Comparison of ENCODE assay signal across 9 mouse cellular contexts in genomic region chr15:79697011-79697410, GRCm38 (mm10). TPM values are rescaled to one million over a fixed set of nuclear protein-coding genes. Genes with fewer than 3 reads are reported as not detected.
A peak's percentile ranks its signal among the peaks of the same experiment; 100 is the strongest.
DNase-seq lines count a peak whose midpoint lies in the region; ATAC-seq lines count a peak whose summit lies in the region.
"Had no signal": no experiment of that assay in that cellular context is flagged by ENCODE, and none has a peak within 500 bp of the region (broad histone marks: within the 10 kb centered on the region; RNA-seq: fewer than 3 reads in every experiment).

No protein-coding gene starts in this region.

- H3K27me3 ChIP-seq in midbrain, embryonic 14.5 days (ENCODE audit: control insufficient read depth, insufficient read depth, low read length), result no peaks in the 10 kb centered on the region
- H3K27me3 ChIP-seq in midbrain, embryonic 16.5 days (ENCODE audit: control insufficient read depth, insufficient read depth, low read depth, low read length), result no peaks in the 10 kb centered on the region
- no peaks in the 10 kb centered on the region for H3K27me3 ChIP-seq in forebrain, embryonic 11.5 days (ENCODE audit: control insufficient read depth, insufficient read depth, low read length)

- WGBS in midbrain, embryonic 14.5 days, result 57% methylated on average over 6 of the region's 6 CpGs
- 63% methylated on average over 6 of the region's 6 CpGs for WGBS in midbrain, embryonic 16.5 days
- WGBS in forebrain, embryonic 11.5 days, result 78% methylated on average over 6 of the region's 6 CpGs

- H3K27ac ChIP-seq in midbrain, embryonic 14.5 days (replicated peaks; ENCODE audit: low read depth, low read length), result 0 out of 2 replicates have a peak overlapping the region, but pooled peaks have one; percentile 15
- H3K27ac ChIP-seq in midbrain, embryonic 16.5 days (ENCODE audit: low read length), result no peak overlapping the region
- 0 out of 2 replicates have a peak overlapping the region, but pooled peaks have one; percentile 3 for H3K27ac ChIP-seq in forebrain, embryonic 11.5 days (ENCODE audit: low read depth, low read length)

- DNase-seq in midbrain, embryonic 14.5 days, result no peak
- no peak for DNase-seq in forebrain, embryonic 11.5 days (ENCODE audit: low spot score)
- DNase-seq in kidney, adult 8-10 months, result peak; percentile 52 to 66
- peak; percentile 15 for DNase-seq in retina, embryonic 14.5 days (ENCODE audit: low spot score)
- DNase-seq in urinary bladder, adult 2 months (ENCODE audit: low spot score), result no peak
- DNase-seq in urinary bladder, adult 18-20 months (ENCODE audit: low spot score in 2 of 2), result no peak
- no peak for DNase-seq in urinary bladder, postnatal 25 days (ENCODE audit: low spot score)
- DNase-seq: thymus, postnatal 36 days had no signal

- H3K4me1 ChIP-seq in midbrain, embryonic 14.5 days (ENCODE audit: control insufficient read depth, insufficient read depth, low read length), result peaks cover 16% of the 10 kb centered on the region
- H3K4me1 ChIP-seq in midbrain, embryonic 16.5 days (ENCODE audit: control insufficient read depth, insufficient read depth, low read length), result peaks cover 15% of the 10 kb centered on the region
- H3K4me1 ChIP-seq in forebrain, embryonic 11.5 days (replicated peaks; ENCODE audit: control insufficient read depth, insufficient read depth, low read length), result peaks cover 2% of the 10 kb centered on the region; the same call in 1 of the 2 replicates

- no peak overlapping the region for H3K4me2 ChIP-seq in midbrain, embryonic 14.5 days (ENCODE audit: low read length)
- H3K4me2 ChIP-seq in midbrain, embryonic 16.5 days (ENCODE audit: low read length), result no peak overlapping the region
- no peak overlapping the region for H3K4me2 ChIP-seq in forebrain, embryonic 11.5 days (ENCODE audit: low read depth, low read length, severe bottlenecking)

- H3K4me3 ChIP-seq in midbrain, embryonic 14.5 days (replicated peaks; ENCODE audit: low read depth, low read length), result no peak overlapping the region
- no peak overlapping the region for H3K4me3 ChIP-seq in midbrain, embryonic 16.5 days (ENCODE audit: low read depth, low read length)
- H3K4me3 ChIP-seq in forebrain, embryonic 11.5 days (ENCODE audit: low read depth, low read length), result no peak overlapping the region

- no peaks in the 10 kb centered on the region for H3K9me3 ChIP-seq in midbrain, embryonic 14.5 days (ENCODE audit: control insufficient read depth, low read length)
- no peaks in the 10 kb centered on the region for H3K9me3 ChIP-seq in midbrain, embryonic 16.5 days (replicated peaks; ENCODE audit: control insufficient read depth, low read length, poor library complexity, severe bottlenecking)
- H3K9me3 ChIP-seq in forebrain, embryonic 11.5 days (ENCODE audit: control insufficient read depth, low read length), result no peaks in the 10 kb centered on the region

- H3K9ac ChIP-seq in midbrain, embryonic 14.5 days (replicated peaks; ENCODE audit: low read length), result no peak overlapping the region
- H3K9ac ChIP-seq in midbrain, embryonic 16.5 days (ENCODE audit: low read depth, low read length), result no peak overlapping the region
- H3K9ac ChIP-seq in forebrain, embryonic 11.5 days (ENCODE audit: low read length), result no peak overlapping the region

- peaks cover 11% of the 10 kb centered on the region for H3K36me3 ChIP-seq in midbrain, embryonic 14.5 days (ENCODE audit: control insufficient read depth, insufficient read depth, low read length)
- no peaks in the 10 kb centered on the region for H3K36me3 ChIP-seq in midbrain, embryonic 16.5 days (ENCODE audit: control insufficient read depth, insufficient read depth, low read length)
- no peaks in the 10 kb centered on the region for H3K36me3 ChIP-seq in forebrain, embryonic 11.5 days (ENCODE audit: control insufficient read depth, insufficient read depth, low read length)

- ATAC-seq in midbrain, embryonic 14.5 days (ENCODE audit: low FRiP score, low TSS enrichment), result no peak
- no peak for ATAC-seq in midbrain, embryonic 16.5 days
- ATAC-seq in forebrain, embryonic 11.5 days (replicated peaks; ENCODE audit: low FRiP score), result no peak

RNA-seq across cellular contexts. Expression of gene Gtpbp1, which starts 6.4 kb away (rescaled TPM):
- 42.5 and 49.5 TPM in 2 replicates for polyA plus RNA-seq in midbrain, embryonic 14.5 days (2014; fragmentation: Nextera tagmentation; extraction: Ambion mirVana)
- 51.4 and 53.6 TPM in 2 replicates for polyA plus RNA-seq in midbrain, embryonic 16.5 days (2015; fragmentation: Nextera tagmentation; extraction: Ambion mirVana)
- polyA plus RNA-seq in forebrain, embryonic 11.5 days (2014; fragmentation: Nextera tagmentation; extraction: Ambion mirVana), result 53.4 and 54.3 TPM in 2 replicates
- polyA plus RNA-seq in urinary bladder, adult 2 months (2012; rRNA removed), result 20.0 and 32.1 TPM in 2 replicates

RNA-seq across cellular contexts. Expression of gene Josd1, which starts 9.3 kb away (rescaled TPM):
- polyA plus RNA-seq in midbrain, embryonic 14.5 days (2014; fragmentation: Nextera tagmentation; extraction: Ambion mirVana), result 16.2 and 23.9 TPM in 2 replicates
- polyA plus RNA-seq in midbrain, embryonic 16.5 days (2015; fragmentation: Nextera tagmentation; extraction: Ambion mirVana), result 20.6 and 21.3 TPM in 2 replicates
- polyA plus RNA-seq in forebrain, embryonic 11.5 days (2014; fragmentation: Nextera tagmentation; extraction: Ambion mirVana), result 13.4 and 13.8 TPM in 2 replicates
- 30.1 and 34.1 TPM in 2 replicates for polyA plus RNA-seq in urinary bladder, adult 2 months (2012; rRNA removed)

RNA-seq across cellular contexts. Expression of gene Tomm22, which starts 26.4 kb away (rescaled TPM):
- polyA plus RNA-seq in midbrain, embryonic 14.5 days (2014; fragmentation: Nextera tagmentation; extraction: Ambion mirVana), result 237 and 259 TPM in 2 replicates
- 233 and 237 TPM in 2 replicates for polyA plus RNA-seq in midbrain, embryonic 16.5 days (2015; fragmentation: Nextera tagmentation; extraction: Ambion mirVana)
- polyA plus RNA-seq in forebrain, embryonic 11.5 days (2014; fragmentation: Nextera tagmentation; extraction: Ambion mirVana), result 271 and 288 TPM in 2 replicates
- 93.0 and 110 TPM in 2 replicates for polyA plus RNA-seq in urinary bladder, adult 2 months (2012; rRNA removed)

RNA-seq across cellular contexts. Expression of gene Cby1, which starts 38.0 kb away (rescaled TPM):
- 84.2 and 89.7 TPM in 2 replicates for polyA plus RNA-seq in midbrain, embryonic 14.5 days (2014; fragmentation: Nextera tagmentation; extraction: Ambion mirVana)
- polyA plus RNA-seq in midbrain, embryonic 16.5 days (2015; fragmentation: Nextera tagmentation; extraction: Ambion mirVana), result 101 and 105 TPM in 2 replicates
- 78.8 and 81.6 TPM in 2 replicates for polyA plus RNA-seq in forebrain, embryonic 11.5 days (2014; fragmentation: Nextera tagmentation; extraction: Ambion mirVana)
- 14.8 and 16.4 TPM in 2 replicates for polyA plus RNA-seq in urinary bladder, adult 2 months (2012; rRNA removed)

RNA-seq across cellular contexts. Expression of gene Fam227a, which starts 38.3 kb away (rescaled TPM):
- polyA plus RNA-seq in midbrain, embryonic 14.5 days (2014; fragmentation: Nextera tagmentation; extraction: Ambion mirVana), result 6.9 TPM in 2 replicates
- 4.0 and 5.1 TPM in 2 replicates for polyA plus RNA-seq in midbrain, embryonic 16.5 days (2015; fragmentation: Nextera tagmentation; extraction: Ambion mirVana)
- polyA plus RNA-seq in forebrain, embryonic 11.5 days (2014; fragmentation: Nextera tagmentation; extraction: Ambion mirVana), result 4.5 and 4.7 TPM in 2 replicates
- 3.3 and 3.4 TPM in 2 replicates for polyA plus RNA-seq in urinary bladder, adult 2 months (2012; rRNA removed)

Comparison
In these comparisons a context has a peak if more than half of its experiments do, and no peak if none do; other contexts are left out.
1. DNase-seq: peak in kidney, adult 8-10 months (2 of 2) and retina, embryonic 14.5 days (single experiment); none in midbrain, embryonic 14.5 days (single experiment), forebrain, embryonic 11.5 days (single experiment), urinary bladder, adult 2 months (single experiment), urinary bladder, adult 18-20 months (0 of 2) and urinary bladder, postnatal 25 days (single experiment).